Mouse (Mus musculus): ENCODE measurements at regions not wholly inside any gene's neighbourhood (a gene's known extent, or its start where the extent isn't known, plus 50 kb on each side); places are given as distances from the start of the nearest gene placed in this dataset.

GRCm38 (mm10) chr3:66574321-66574720, 277.7 kb upstream of the Veph1 start:
- TF ChIP-seq POLR2A (IDR thresholded peaks at IDR 0.05; ENCODE audit: extremely low read depth, insufficient read depth, low read length) (no peak), CTCF (IDR thresholded peaks at IDR 0.05; ENCODE audit: low read depth, low read length) (no peak)
- Histone ChIP-seq H3K9ac (ENCODE audit: low read depth, low read length) (no peak overlapping the region), H3K27me3 (ENCODE audit: control insufficient read depth, insufficient read depth, low read length) (no peaks in the 10 kb centered on the region), H3K4me1 (ENCODE audit: control insufficient read depth, insufficient read depth, low read length) (peaks cover 5% of the 10 kb centered on the region; the same call in 1 of the 2 replicates), H3K27ac (replicated peaks; ENCODE audit: insufficient read depth, low read depth, low read length) (no peak overlapping the region), H3K4me3 (ENCODE audit: insufficient read depth, low read depth, low read length) (no peak overlapping the region), H3K79me2 (ENCODE audit: control insufficient read depth, insufficient read depth, low read length) (no peaks in the 10 kb centered on the region), H3K36me3 (ENCODE audit: control insufficient read depth, insufficient read depth, low read length) (no peaks in the 10 kb centered on the region)
- DNase-seq (ENCODE audit: extremely low read depth, low read depth, low spot score): peak; percentile 20
- WGBS: 87% methylated on average over 8 of the region's 8 CpGs

GRCm38 (mm10) chr3:66572887-66573519, 276.4 kb upstream of the Veph1 start:
- Histone ChIP-seq H3K27me3 (ENCODE audit: control insufficient read depth, insufficient read depth, low read length) (no peaks in the 10 kb centered on the region), H3K27ac (replicated peaks; ENCODE audit: insufficient read depth, low read depth, low read length) (no peak overlapping the region), H3K79me2 (ENCODE audit: control insufficient read depth, insufficient read depth, low read length) (no peaks in the 10 kb centered on the region), H3K36me3 (ENCODE audit: control insufficient read depth, insufficient read depth, low read length) (no peaks in the 10 kb centered on the region), H3K9ac (ENCODE audit: low read depth, low read length) (no peak overlapping the region), H3K4me1 (ENCODE audit: control insufficient read depth, insufficient read depth, low read length) (peaks cover 5% of the 10 kb centered on the region; the same call in 1 of the 2 replicates), H3K4me3 (ENCODE audit: insufficient read depth, low read depth, low read length) (no peak overlapping the region)
- TF ChIP-seq POLR2A (IDR thresholded peaks at IDR 0.05; ENCODE audit: extremely low read depth, insufficient read depth, low read length): no peak
- no peak for TF ChIP-seq CTCF (IDR thresholded peaks at IDR 0.05; ENCODE audit: low read depth, low read length)
- DNase-seq (ENCODE audit: extremely low read depth, low read depth, low spot score): no peak
- 92% methylated on average over 12 of the region's 12 CpGs for WGBS

GRCm38 (mm10) chr3:66570342-66570741, 273.7 kb upstream of the Veph1 start:
- H3K79me2 ChIP-seq (ENCODE audit: control insufficient read depth, insufficient read depth, low read length): no peaks in the 10 kb centered on the region
- DNase-seq (ENCODE audit: extremely low read depth, low read depth, low spot score): peak; percentile 12
- H3K4me3 ChIP-seq (ENCODE audit: insufficient read depth, low read depth, low read length): no peak overlapping the region
- no peak overlapping the region for H3K27ac ChIP-seq (replicated peaks; ENCODE audit: insufficient read depth, low read depth, low read length)
- TF ChIP-seq CTCF (IDR thresholded peaks at IDR 0.05; ENCODE audit: low read depth, low read length) (peak; percentile 80), POLR2A (IDR thresholded peaks at IDR 0.05; ENCODE audit: extremely low read depth, insufficient read depth, low read length) (no peak)
- H3K36me3 ChIP-seq (ENCODE audit: control insufficient read depth, insufficient read depth, low read length): no peaks in the 10 kb centered on the region
- no peaks in the 10 kb centered on the region for H3K4me1 ChIP-seq (ENCODE audit: control insufficient read depth, insufficient read depth, low read length)
- 70% methylated on average over 5 of the region's 5 CpGs for WGBS
- no peak overlapping the region for H3K9ac ChIP-seq (ENCODE audit: low read depth, low read length)
- no peaks in the 10 kb centered on the region for H3K27me3 ChIP-seq (ENCODE audit: control insufficient read depth, insufficient read depth, low read length)

- Histone ChIP-seq H3K27me3 (ENCODE audit: control insufficient read depth, insufficient read depth, low read length) (no peaks in the 10 kb centered on the region), H3K4me1 (ENCODE audit: control insufficient read depth, insufficient read depth, low read length) (no peaks in the 10 kb centered on the region), H3K79me2 (ENCODE audit: control insufficient read depth, insufficient read depth, low read length) (no peaks in the 10 kb centered on the region), H3K27ac (replicated peaks; ENCODE audit: insufficient read depth, low read depth, low read length) (no peak overlapping the region), H3K4me3 (ENCODE audit: insufficient read depth, low read depth, low read length) (no peak overlapping the region), H3K9ac (ENCODE audit: low read depth, low read length) (no peak overlapping the region), H3K36me3 (ENCODE audit: control insufficient read depth, insufficient read depth, low read length) (no peaks in the 10 kb centered on the region)
- no peak for DNase-seq (ENCODE audit: extremely low read depth, low read depth, low spot score)
- TF ChIP-seq CTCF (IDR thresholded peaks at IDR 0.05; ENCODE audit: low read depth, low read length) (no peak), POLR2A (IDR thresholded peaks at IDR 0.05; ENCODE audit: extremely low read depth, insufficient read depth, low read length) (no peak)
- whole genome bisulfite sequencing: 83% methylated on average over 7 of the region's 7 CpGs
These were observed 267.9 kb upstream of the Veph1 start for GRCm38 (mm10) chr3:66564268-66565245.

- no peak for DNase-seq (ENCODE audit: extremely low read depth, low read depth, low spot score)
- no peaks in the 10 kb centered on the region for H3K36me3 ChIP-seq (ENCODE audit: control insufficient read depth, insufficient read depth, low read length)
- WGBS: 69% methylated on average over 2 of the region's 2 CpGs
- H3K4me1 ChIP-seq (ENCODE audit: control insufficient read depth, insufficient read depth, low read length): no peaks in the 10 kb centered on the region
- no peaks in the 10 kb centered on the region for H3K79me2 ChIP-seq (ENCODE audit: control insufficient read depth, insufficient read depth, low read length)
- H3K9ac ChIP-seq (ENCODE audit: low read depth, low read length): no peak overlapping the region
- no peak overlapping the region for H3K4me3 ChIP-seq (ENCODE audit: insufficient read depth, low read depth, low read length)
- no peaks in the 10 kb centered on the region for H3K27me3 ChIP-seq (ENCODE audit: control insufficient read depth, insufficient read depth, low read length)
- no peak overlapping the region for H3K27ac ChIP-seq (replicated peaks; ENCODE audit: insufficient read depth, low read depth, low read length)
- TF ChIP-seq POLR2A (IDR thresholded peaks at IDR 0.05; ENCODE audit: extremely low read depth, insufficient read depth, low read length) (no peak), CTCF (IDR thresholded peaks at IDR 0.05; ENCODE audit: low read depth, low read length) (no peak)
These were observed 266.7 kb upstream of the Veph1 start for GRCm38 (mm10) chr3:66563329-66563728.
